Mouse (Mus musculus): Measurements from ENCODE around the gene Try5.
"Not testable (repeated sequence)": the region's sequence is repeated elsewhere in the genome, so short reads cannot be mapped to it uniquely, and the experiment has no call there.

Gene Try5

DNA sequence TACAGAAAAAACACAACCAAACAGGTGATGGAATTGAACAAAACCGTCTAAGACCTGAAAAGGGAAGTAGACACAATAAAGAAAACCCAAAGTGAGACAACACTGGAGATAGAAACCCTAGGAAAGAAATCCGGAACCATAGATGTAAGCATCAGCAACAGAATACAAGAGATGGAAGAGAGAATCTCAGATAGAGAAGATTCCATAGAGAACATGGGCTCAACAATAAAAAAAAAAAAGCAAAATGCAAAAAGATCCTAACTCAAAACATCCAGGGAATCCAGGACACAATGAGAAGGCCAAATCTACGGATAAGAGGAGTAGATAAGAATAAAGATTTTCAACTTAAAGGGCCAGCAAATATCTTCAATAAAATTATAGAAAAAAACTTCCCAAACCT is at the start of gene Try5:
Try5 (minus strand) TSS at position 101 of the 400 bp plus-strand sequence.
- DNase-seq: not testable (repeated sequence)

DNA sequence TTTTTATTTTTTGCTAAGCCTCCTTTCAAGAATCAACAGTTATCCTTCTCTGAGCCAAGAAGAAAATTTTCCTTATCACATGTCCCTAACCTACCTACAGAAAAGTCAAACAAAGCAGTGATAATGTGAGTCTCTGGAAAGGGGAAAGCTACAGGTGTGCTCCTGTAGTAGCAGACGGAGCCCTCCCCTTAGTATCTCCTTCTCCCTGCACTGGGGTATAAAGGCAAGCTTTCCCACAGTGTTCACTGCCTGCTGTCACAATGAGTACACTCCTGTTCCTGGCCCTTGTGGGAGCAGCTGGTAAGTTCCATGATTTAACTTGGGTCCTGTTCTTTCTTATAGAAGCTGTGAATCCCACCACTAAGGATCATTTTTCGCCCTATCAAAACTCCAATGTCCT is 37.3 kb upstream of the Try5 start, which contains the start of gene Try10:
Try10 (plus strand) TSS at position 174 of the 400 bp plus-strand sequence.
- DNase-seq: no peak

- DNase-seq: no peak
Observed at GRCm38 (mm10) chr6:41301969-41302368, 14.7 kb downstream of the Try5 start, which contains the start of gene Try4. Try4 (plus strand) TSS chr6:41302269.

DNA sequence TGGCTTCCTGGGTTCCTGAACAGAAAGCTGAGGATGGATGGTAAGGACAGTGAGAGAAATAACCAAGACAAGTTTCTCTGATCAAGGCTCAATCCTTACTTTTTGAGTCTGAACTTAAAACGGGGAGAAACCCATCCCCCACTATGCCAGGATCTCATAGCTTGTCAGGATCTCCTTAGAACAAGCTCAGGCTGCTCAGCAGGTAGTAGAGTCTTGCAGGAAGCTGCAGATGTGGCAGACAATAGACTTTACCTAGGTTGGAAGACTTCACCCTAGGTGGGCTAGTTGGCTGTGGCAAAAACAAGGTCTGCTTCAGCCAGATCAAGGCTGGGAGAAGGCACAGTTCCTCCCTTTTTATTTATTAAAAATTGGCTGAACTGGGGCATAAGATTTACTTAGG is 18.4 kb downstream of the Try5 start:
- DNase-seq: no peak

- DNase-seq: no peak
Observed at GRCm38 (mm10) chr6:41266140-41266539, 50.5 kb downstream of the Try5 start.

DNA sequence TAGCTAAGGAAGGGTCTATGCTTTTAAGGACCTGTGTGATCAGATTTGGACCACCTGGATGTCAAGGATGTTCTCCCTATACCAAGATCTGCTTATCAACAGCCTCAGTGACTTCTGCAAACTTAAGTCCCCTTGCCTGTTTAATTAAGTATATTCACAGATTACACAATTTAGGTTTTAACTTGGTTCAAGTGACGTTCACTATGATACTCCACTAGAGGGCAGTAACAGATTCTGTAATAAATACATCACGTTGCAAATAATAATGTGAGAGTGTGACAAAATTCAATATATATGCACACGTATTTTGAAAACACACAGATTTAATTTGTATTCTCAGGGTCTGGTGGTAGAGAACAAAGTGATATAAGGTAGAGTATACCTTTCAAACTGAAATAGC is 53.8 kb downstream of the Try5 start:
- no peak for DNase-seq
